Mouse (Mus musculus): ENCODE measurements around the gene Fbxo3. TPM values are rescaled to one million over a fixed set of nuclear protein-coding genes. Genes with fewer than 3 reads are reported as not detected.
"Not testable (repeated sequence)": the region's sequence is repeated elsewhere in the genome, so short reads cannot be mapped to it uniquely, and the experiment has no call there.

Fbxo3 gene
- 59.7 and 61.1 TPM in 2 replicates for polyA plus RNA-seq (2015; fragmentation: Nextera tagmentation; extraction: Ambion mirVana)

DNA sequence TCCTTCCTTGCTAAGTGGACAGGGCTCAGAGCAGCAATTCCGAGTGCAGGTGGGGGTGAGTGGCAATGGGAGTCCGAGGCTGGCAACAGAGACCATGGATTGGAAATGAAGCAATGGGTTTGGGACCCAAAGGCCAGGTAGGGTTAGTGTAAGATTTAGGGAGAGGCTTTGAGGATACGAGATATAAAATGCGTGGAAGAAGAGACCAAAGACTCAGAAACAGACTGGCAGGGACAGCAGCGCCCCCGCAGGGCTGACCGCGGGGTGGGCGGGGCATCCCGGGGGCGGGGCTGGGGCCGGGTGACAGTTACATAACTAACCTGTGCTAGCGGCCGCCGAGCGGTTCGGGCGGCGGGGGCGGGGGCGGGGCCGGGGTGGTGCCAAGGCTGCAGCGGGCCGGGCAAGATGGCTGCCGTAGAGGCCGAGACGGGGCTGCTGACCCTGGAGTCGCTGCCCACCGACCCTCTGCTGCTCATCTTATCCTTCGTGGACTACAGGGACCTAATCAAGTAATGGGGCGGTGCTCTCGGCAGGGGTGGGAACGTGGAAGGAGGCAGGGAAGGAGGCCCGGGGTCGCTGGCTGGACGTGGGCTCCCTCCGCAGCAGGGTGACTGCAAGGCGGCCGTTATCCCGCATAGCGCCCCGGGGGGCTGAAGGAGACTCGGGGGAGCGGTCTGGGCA is at the start of gene Fbxo3:
Gene Fbxo3 (plus strand): TSS at position 264 of the 681 bp plus-strand sequence.
- peak within 1 kb of the TSS; percentile 98 for H3K9ac ChIP-seq (replicated peaks; ENCODE audit: low read length)
- no peaks in the 10 kb centered on the region for H3K9me3 ChIP-seq (ENCODE audit: low read length)
- no peaks in the 10 kb centered on the region for H3K27me3 ChIP-seq (ENCODE audit: insufficient read depth, low read length)
- H3K27ac ChIP-seq (ENCODE audit: low read length), result peak within 1 kb of the TSS; percentile 71
- WGBS, result 1% methylated on average over 40 of the region's 44 CpGs
- peak within 1 kb of the TSS; percentile 99 for H3K4me3 ChIP-seq (ENCODE audit: low read length)
- peak within 1 kb of the TSS; percentile 91 for H3K4me2 ChIP-seq (replicated peaks; ENCODE audit: low read depth, low read length)
- 0 out of 2 replicates have a peak, but pooled peaks cover 5% of the 10 kb centered on the region for H3K36me3 ChIP-seq (ENCODE audit: insufficient read depth, low read length)
- ATAC-seq (ENCODE audit: low FRiP score, low TSS enrichment), result peak; percentile 98
- H3K4me1 ChIP-seq (ENCODE audit: insufficient read depth, low read length), result peaks cover 20% of the 10 kb centered on the region; the same call in 1 of the 2 replicates

DNA sequence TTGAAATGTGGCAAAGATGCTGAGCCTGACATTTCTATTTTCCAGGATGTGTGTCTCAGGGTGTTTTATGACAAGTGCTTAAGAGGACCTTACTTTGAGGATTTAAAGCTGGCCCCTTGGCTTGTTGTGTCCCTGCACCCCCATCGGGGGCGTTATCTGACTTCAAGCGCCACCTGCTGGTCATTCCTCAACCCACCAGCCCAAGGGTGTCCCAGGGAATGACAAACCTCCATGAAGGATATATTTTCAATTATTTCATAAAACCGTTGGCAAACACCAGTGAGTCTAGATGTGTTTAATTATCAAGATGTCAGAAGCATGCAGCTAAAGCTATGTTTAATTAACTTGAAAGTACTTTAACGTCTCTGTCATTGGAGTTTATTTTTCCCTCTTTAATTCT is 45.3 kb upstream of the Fbxo3 start:
- Histone ChIP-seq H3K27me3 (ENCODE audit: insufficient read depth, low read length) (0 out of 2 replicates have a peak, but pooled peaks cover under 1% of the 10 kb centered on the region), H3K4me3 (ENCODE audit: low read length) (no peak overlapping the region), H3K4me2 (replicated peaks; ENCODE audit: low read depth, low read length) (no peak overlapping the region), H3K9ac (replicated peaks; ENCODE audit: low read length) (no peak overlapping the region), H3K4me1 (ENCODE audit: insufficient read depth, low read length) (peaks cover 13% of the 10 kb centered on the region; the same call in 1 of the 2 replicates), H3K36me3 (ENCODE audit: insufficient read depth, low read length) (no peaks in the 10 kb centered on the region), H3K9me3 (ENCODE audit: low read length) (0 out of 2 replicates have a peak, but pooled peaks cover 2% of the 10 kb centered on the region), H3K27ac (ENCODE audit: low read length) (no peak overlapping the region)
- WGBS, result 10% methylated on average over 5 of the region's 5 CpGs
- ATAC-seq (ENCODE audit: low FRiP score, low TSS enrichment), result peak; percentile 78

DNA sequence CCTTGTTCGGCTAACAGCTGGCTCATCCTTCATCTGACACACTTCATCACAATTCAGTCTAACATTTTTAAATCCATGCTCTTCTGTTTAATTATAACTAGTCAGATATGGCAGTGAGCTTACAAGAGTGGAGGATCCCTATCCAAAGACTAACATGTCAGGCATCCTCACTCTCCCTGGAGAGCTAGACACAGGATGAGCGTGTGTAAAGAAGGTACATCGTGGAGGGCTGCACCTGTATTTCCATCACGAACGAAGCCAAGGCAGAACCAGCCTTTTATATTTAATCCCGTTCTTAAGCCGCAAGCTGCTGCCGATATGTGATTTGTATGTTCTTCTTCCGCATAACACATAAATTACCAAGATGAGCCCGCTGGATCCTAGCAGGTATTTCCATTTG is 44.4 kb upstream of the Fbxo3 start:
- WGBS, result 92% methylated on average over 10 of the region's 10 CpGs
- Histone ChIP-seq H3K9me3 (ENCODE audit: low read length) (0 out of 2 replicates have a peak, but pooled peaks cover 2% of the 10 kb centered on the region), H3K9ac (replicated peaks; ENCODE audit: low read length) (no peak overlapping the region), H3K4me3 (ENCODE audit: low read length) (no peak overlapping the region), H3K4me1 (ENCODE audit: insufficient read depth, low read length) (peaks cover 13% of the 10 kb centered on the region; the same call in 1 of the 2 replicates), H3K36me3 (ENCODE audit: insufficient read depth, low read length) (no peaks in the 10 kb centered on the region), H3K27ac (ENCODE audit: low read length) (no peak overlapping the region), H3K27me3 (ENCODE audit: insufficient read depth, low read length) (no peaks in the 10 kb centered on the region), H3K4me2 (replicated peaks; ENCODE audit: low read depth, low read length) (no peak overlapping the region)
- ATAC-seq (ENCODE audit: low FRiP score, low TSS enrichment), result no peak

DNA sequence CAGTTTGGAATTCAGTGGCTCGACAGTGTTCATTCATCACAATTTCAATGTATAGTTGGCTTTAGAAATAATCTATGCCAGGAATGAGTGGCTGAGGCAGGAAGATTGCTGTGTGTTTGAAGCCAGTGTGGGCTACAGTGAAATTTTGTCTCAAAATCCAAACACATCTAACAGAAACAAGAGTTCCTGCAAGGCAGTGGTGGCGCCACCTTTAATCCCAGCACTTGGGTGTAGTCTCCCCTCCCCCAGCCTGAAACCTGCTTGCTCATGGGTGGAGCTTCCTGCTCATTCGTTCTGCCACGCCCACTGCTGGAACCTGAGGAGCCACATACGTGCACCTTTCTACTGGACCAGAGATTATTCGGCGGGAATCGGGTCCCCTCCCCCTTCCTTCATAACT is 39.9 kb upstream of the Fbxo3 start:
- H3K27ac ChIP-seq (ENCODE audit: low read length); ATAC-seq (ENCODE audit: low FRiP score, low TSS enrichment); H3K9me3 ChIP-seq (ENCODE audit: low read length); H3K4me1 ChIP-seq (ENCODE audit: insufficient read depth, low read length); H3K36me3 ChIP-seq (ENCODE audit: insufficient read depth, low read length); H3K4me2 ChIP-seq (replicated peaks; ENCODE audit: low read depth, low read length); H3K4me3 ChIP-seq (ENCODE audit: low read length); H3K9ac ChIP-seq (replicated peaks; ENCODE audit: low read length); H3K27me3 ChIP-seq (ENCODE audit: insufficient read depth, low read length): not testable (repeated sequence)
- WGBS, result 62% methylated on average over 5 of the region's 8 CpGs

DNA sequence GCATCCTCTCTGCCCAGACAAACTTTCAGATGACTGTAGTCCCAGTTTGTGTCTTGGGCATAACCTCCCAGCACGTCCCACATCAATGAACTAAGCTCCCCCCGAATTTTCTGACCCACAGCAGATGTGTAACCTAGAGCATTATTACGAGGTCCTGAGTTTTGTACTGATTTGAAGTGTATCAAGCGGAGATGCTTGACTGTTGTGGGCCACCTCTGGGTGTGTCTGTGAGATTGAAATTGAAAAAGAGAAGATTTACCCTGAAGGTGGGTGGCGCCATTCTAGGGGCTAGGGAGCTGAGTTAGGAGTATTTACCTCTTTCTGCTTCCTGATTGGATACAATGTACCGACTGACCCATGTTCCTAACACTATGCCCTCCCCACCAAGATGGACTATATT is 37.8 kb upstream of the Fbxo3 start:
- H3K4me1 ChIP-seq (ENCODE audit: insufficient read depth, low read length), result no peaks in the 10 kb centered on the region
- no peak overlapping the region for H3K4me3 ChIP-seq (ENCODE audit: low read length)
- peaks cover 7% of the 10 kb centered on the region; the same call in 1 of the 2 replicates for H3K27me3 ChIP-seq (ENCODE audit: insufficient read depth, low read length)
- H3K9ac ChIP-seq (replicated peaks; ENCODE audit: low read length), result no peak overlapping the region
- H3K27ac ChIP-seq (ENCODE audit: low read length), result no peak overlapping the region
- no peak for ATAC-seq (ENCODE audit: low FRiP score, low TSS enrichment)
- no peaks in the 10 kb centered on the region for H3K36me3 ChIP-seq (ENCODE audit: insufficient read depth, low read length)
- WGBS, result 96% methylated on average over 6 of the region's 6 CpGs
- no peak overlapping the region for H3K4me2 ChIP-seq (replicated peaks; ENCODE audit: low read depth, low read length)
- 0 out of 2 replicates have a peak, but pooled peaks cover 2% of the 10 kb centered on the region for H3K9me3 ChIP-seq (ENCODE audit: low read length)

DNA sequence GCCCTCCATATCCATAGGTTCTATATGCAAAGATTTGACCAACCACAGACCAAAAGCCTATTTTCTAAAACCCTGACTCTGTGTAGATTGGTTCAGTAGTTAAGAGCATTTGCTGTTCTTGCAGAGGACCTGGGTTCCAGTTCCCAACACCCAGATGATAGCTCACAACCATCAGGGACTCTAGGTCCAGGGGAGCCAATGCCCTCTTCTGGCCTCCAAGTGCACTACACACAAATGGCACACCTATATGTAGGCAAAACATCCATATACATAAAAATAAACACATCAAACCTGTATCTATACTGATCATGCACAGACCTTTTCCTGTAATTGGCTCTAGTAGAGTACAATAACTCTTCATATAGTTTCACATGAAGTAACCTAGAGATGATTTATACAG is 36.2 kb upstream of the Fbxo3 start:
- Histone ChIP-seq H3K27ac (ENCODE audit: low read length) (no peak overlapping the region), H3K36me3 (ENCODE audit: insufficient read depth, low read length) (no peaks in the 10 kb centered on the region), H3K27me3 (ENCODE audit: insufficient read depth, low read length) (peaks cover 7% of the 10 kb centered on the region; the same call in 1 of the 2 replicates), H3K9me3 (ENCODE audit: low read length) (0 out of 2 replicates have a peak, but pooled peaks cover 2% of the 10 kb centered on the region), H3K4me1 (ENCODE audit: insufficient read depth, low read length) (no peaks in the 10 kb centered on the region), H3K4me3 (ENCODE audit: low read length) (no peak overlapping the region), H3K4me2 (replicated peaks; ENCODE audit: low read depth, low read length) (no peak overlapping the region), H3K9ac (replicated peaks; ENCODE audit: low read length) (no peak overlapping the region)
- ATAC-seq (ENCODE audit: low FRiP score, low TSS enrichment), result no peak

DNA sequence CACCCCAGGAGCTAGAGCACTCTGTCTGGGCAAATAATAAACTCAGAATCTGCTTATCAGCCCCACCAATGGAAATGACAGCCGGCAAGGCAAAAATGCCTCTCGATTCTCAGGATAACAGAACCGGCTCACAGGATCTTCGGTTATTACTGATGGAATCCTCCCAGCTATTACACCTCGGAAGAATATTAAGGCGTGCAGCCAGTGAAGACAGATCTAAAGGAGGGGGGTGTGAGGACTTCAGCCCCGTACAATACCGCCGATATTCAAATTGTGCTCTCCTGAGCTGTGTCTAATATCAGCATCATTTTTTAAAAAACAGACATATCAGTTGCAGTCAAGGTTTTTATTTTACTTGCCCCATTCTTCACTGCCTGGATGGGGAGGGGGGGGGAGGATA is 35.4 kb upstream of the Fbxo3 start:
- Histone ChIP-seq H3K27me3 (ENCODE audit: insufficient read depth, low read length) (peaks cover 7% of the 10 kb centered on the region; the same call in 1 of the 2 replicates), H3K9me3 (ENCODE audit: low read length) (no peaks in the 10 kb centered on the region), H3K4me1 (ENCODE audit: insufficient read depth, low read length) (no peaks in the 10 kb centered on the region), H3K9ac (replicated peaks; ENCODE audit: low read length) (no peak overlapping the region), H3K27ac (ENCODE audit: low read length) (no peak overlapping the region), H3K4me3 (ENCODE audit: low read length) (no peak overlapping the region), H3K36me3 (ENCODE audit: insufficient read depth, low read length) (no peaks in the 10 kb centered on the region), H3K4me2 (replicated peaks; ENCODE audit: low read depth, low read length) (no peak overlapping the region)
- WGBS, result 76% methylated on average over 9 of the region's 9 CpGs
- no peak for ATAC-seq (ENCODE audit: low FRiP score, low TSS enrichment)

DNA sequence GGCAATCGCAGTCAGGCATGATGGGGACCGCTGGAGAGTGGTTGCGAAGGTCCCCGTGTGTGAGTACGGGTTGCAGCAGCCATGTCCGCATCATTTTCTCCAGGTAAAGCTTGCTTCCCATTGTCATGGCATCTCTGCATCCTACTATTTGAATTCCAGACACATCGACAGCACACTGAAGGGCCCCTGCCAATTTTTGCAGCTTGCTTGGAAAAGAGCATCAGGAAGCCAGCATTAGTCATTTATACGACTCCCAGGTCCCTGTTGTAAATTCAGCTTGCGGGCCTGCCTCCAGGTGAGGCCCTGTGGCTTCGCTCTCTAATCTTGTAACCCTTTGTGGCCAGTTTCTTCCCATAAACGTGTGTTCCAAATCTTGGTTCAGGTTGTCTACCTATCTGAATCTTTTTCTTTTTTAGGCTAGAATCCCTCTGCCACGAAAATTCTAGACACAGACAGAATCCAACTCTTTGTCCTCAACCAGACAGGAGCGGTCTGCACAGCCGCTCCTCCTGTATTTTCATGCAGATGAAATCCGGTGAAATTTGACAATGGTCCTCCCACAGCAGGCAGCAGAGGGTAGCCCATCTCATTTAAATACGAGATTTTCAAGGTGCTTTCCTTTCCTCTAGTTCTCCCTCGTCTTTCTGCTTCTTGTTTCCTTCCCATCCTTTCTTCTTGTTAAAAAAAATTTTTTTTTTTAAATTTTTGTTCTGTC is 34.7 kb upstream of the Fbxo3 start:
- WGBS, result 28% methylated on average over 17 of the region's 17 CpGs
- peaks cover 7% of the 10 kb centered on the region; the same call in 1 of the 2 replicates for H3K27me3 ChIP-seq (ENCODE audit: insufficient read depth, low read length)
- no peaks in the 10 kb centered on the region for H3K9me3 ChIP-seq (ENCODE audit: low read length)
- no peak overlapping the region for H3K4me3 ChIP-seq (ENCODE audit: low read length)
- no peak overlapping the region for H3K4me2 ChIP-seq (replicated peaks; ENCODE audit: low read depth, low read length)
- ATAC-seq (ENCODE audit: low FRiP score, low TSS enrichment), result no peak
- no peak overlapping the region for H3K9ac ChIP-seq (replicated peaks; ENCODE audit: low read length)
- H3K4me1 ChIP-seq (ENCODE audit: insufficient read depth, low read length), result no peaks in the 10 kb centered on the region
- no peak overlapping the region for H3K27ac ChIP-seq (ENCODE audit: low read length)
- no peaks in the 10 kb centered on the region for H3K36me3 ChIP-seq (ENCODE audit: insufficient read depth, low read length)

DNA sequence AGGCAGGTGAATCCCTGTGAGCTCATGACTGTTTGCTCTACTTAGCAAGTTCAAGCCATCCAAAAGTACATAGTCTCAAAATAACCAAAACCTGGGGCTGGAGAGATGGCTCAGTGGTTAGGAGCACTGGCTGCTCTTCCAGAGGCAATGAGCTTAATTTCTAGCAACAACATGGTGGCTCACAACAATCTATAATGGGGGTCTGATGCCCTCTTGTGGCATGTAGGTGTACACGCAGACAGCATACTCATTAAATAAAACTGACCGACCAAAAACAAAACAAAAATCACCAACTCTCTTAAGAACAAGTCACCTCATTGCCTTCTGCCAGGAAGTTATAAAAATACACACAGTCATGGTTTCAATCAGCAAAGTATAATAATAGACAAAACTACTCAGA is 26.4 kb upstream of the Fbxo3 start:
- no peaks in the 10 kb centered on the region for H3K27me3 ChIP-seq (ENCODE audit: insufficient read depth, low read length)
- H3K27ac ChIP-seq (ENCODE audit: low read length), result no peak overlapping the region
- H3K9ac ChIP-seq (replicated peaks; ENCODE audit: low read length), result no peak overlapping the region
- WGBS, result 22% methylated on average over 2 of the region's 2 CpGs
- no peaks in the 10 kb centered on the region for H3K36me3 ChIP-seq (ENCODE audit: insufficient read depth, low read length)
- no peak overlapping the region for H3K4me3 ChIP-seq (ENCODE audit: low read length)
- no peaks in the 10 kb centered on the region for H3K4me1 ChIP-seq (ENCODE audit: insufficient read depth, low read length)
- ATAC-seq (ENCODE audit: low FRiP score, low TSS enrichment), result no peak
- H3K9me3 ChIP-seq (ENCODE audit: low read length), result no peaks in the 10 kb centered on the region
- no peak overlapping the region for H3K4me2 ChIP-seq (replicated peaks; ENCODE audit: low read depth, low read length)

DNA sequence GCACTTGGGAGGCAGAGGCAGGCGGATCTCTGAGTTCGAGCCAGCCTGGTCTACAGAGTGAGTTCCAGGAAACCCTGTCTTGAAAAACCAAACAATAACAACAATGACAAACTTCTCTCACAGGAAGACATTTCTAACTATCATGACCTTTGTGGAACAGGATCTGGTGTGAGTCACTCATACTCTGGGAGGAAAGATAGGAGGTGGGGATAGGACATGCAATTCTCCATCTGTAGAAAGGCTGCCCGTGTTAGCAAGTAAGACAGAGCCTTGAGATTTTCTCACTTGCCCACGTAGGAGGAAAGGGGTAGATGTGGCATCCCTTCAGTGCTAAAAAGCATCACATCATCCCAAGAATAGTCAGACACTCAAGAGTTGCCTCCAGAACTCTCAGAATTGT is 25.7 kb upstream of the Fbxo3 start:
- Histone ChIP-seq H3K27me3 (ENCODE audit: insufficient read depth, low read length) (no peaks in the 10 kb centered on the region), H3K4me3 (ENCODE audit: low read length) (no peak overlapping the region), H3K4me1 (ENCODE audit: insufficient read depth, low read length) (no peaks in the 10 kb centered on the region), H3K9ac (replicated peaks; ENCODE audit: low read length) (no peak overlapping the region), H3K27ac (ENCODE audit: low read length) (no peak overlapping the region), H3K9me3 (ENCODE audit: low read length) (no peaks in the 10 kb centered on the region), H3K36me3 (ENCODE audit: insufficient read depth, low read length) (no peaks in the 10 kb centered on the region), H3K4me2 (replicated peaks; ENCODE audit: low read depth, low read length) (no peak overlapping the region)
- no peak for ATAC-seq (ENCODE audit: low FRiP score, low TSS enrichment)
- 70% methylated on average over 4 of the region's 4 CpGs for WGBS
